Mouse (Mus musculus) thymus, postnatal 0 days (tissue): ENCODE measurements around the gene Myog. TPM values are rescaled to one million over a fixed set of nuclear protein-coding genes. Genes with fewer than 3 reads are reported as not detected.

Experiments
- polyA plus RNA-seq: library from polyadenylated mRNA; unstranded; fragments of >200 nt; fragmentation: Nextera tagmentation; extraction: Ambion mirVana; gene quantifications from 2 replicates; pipeline ENCODE4 v1.2.1, GENCODE M21; 2015

The Myog gene
- polyA plus RNA-seq, 1 experiment from 2014 or later = 3.0 TPM

Other genes starting within 250 kb of the Myog start
- 315 and 335 TPM in 2 replicates for gene Btg2, start 210.9 kb upstream of the Myog start, polyA plus RNA-seq
- gene Chit1, start 178.7 kb upstream of the Myog start, polyA plus RNA-seq = 0.72 and 1.1 TPM in 2 replicates
- gene Chil1, start 107.8 kb upstream of the Myog start, polyA plus RNA-seq = 5.3 and 5.9 TPM in 2 replicates
- gene Mybph, start 96.5 kb upstream of the Myog start, polyA plus RNA-seq = 0.76 and 0.82 TPM in 2 replicates
- gene Adora1, start 54.6 kb upstream of the Myog start, polyA plus RNA-seq = 0.14 and 0.21 TPM in 2 replicates
- 2.1 and 3.2 TPM in 2 replicates for gene Ppfia4, start 42.9 kb downstream of the Myog start, polyA plus RNA-seq
- 58.0 and 64.3 TPM in 2 replicates for gene Tmem183a, start 72.0 kb downstream of the Myog start, polyA plus RNA-seq
- gene 4933406M09Rik, start 96.0 kb downstream of the Myog start, polyA plus RNA-seq = not detected in 2 replicates
- 13.4 and 20.4 TPM in 2 replicates for gene Cyb5r1, start 115.6 kb downstream of the Myog start, polyA plus RNA-seq
- 65.8 and 67.9 TPM in 2 replicates for gene Adipor1, start 125.4 kb downstream of the Myog start, polyA plus RNA-seq
- gene Klhl12, start 165.5 kb downstream of the Myog start, polyA plus RNA-seq = 12.7 and 14.3 TPM in 2 replicates
- 46.2 and 46.4 TPM in 2 replicates for gene Rabif, start 204.7 kb downstream of the Myog start, polyA plus RNA-seq